Mouse (Mus musculus): ENCODE measurements around the gene Tnfsfm13.

Tnfsfm13 gene

DNA sequence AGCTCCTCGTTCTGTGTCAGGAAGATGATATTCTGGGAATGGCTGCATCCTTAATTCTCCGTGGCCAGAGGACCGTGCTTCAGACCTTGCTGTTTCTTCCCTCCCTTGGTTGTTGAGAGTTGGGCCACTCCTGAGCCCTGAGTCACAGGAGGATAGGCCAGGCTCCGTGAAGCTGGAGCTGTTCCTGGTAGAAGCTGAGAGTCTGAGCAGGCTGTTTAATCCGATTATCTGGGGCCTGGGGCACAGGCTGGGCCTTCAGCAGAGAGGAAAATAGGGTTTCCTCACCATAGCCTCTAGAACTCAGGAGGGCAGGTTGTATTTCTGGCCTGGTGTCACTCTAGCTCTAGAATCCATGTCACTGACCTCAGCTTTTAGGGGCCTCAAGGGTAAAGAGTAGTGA is 42.5 kb downstream of the Tnfsfm13 start:
- no peak for DNase-seq

DNA sequence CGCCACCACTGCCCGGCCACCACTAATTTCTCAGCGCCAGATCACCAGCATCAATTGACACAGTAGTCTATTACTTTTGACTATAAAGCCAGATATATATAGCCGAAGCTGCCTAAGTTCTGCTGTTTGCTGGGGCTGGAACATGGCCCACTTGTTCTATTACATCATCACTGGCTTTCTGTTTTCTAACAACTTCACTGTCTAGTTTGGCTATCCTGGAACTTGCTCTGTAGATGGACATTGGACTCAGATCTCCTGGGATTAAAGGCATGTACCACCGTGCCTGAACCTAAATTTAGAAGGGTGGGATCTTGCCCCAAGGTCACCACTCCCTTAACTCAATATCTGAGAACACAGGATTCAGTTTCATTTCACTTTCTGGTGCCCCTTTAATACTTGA is 50.0 kb downstream of the Tnfsfm13 start:
- no peak for DNase-seq

DNA sequence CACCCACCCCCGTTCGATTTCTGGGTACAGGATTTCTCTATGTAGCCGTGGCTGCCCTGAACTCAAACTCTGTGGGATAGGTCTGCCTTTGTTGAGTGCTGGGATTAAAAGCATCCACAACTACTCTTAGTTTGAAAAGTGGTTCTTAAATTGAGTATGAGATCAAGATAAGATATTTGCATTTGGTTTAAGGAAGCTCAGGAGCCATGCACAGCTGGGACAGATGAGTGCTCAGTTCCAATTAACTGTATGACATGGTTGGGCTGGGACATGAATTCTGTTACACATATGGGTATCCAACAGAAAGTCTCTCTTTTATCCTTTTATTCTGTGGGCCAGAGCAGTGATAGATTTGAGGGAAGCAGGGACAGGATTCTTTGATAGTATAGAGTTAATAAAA is 60.4 kb downstream of the Tnfsfm13 start:
- DNase-seq: no peak

DNA sequence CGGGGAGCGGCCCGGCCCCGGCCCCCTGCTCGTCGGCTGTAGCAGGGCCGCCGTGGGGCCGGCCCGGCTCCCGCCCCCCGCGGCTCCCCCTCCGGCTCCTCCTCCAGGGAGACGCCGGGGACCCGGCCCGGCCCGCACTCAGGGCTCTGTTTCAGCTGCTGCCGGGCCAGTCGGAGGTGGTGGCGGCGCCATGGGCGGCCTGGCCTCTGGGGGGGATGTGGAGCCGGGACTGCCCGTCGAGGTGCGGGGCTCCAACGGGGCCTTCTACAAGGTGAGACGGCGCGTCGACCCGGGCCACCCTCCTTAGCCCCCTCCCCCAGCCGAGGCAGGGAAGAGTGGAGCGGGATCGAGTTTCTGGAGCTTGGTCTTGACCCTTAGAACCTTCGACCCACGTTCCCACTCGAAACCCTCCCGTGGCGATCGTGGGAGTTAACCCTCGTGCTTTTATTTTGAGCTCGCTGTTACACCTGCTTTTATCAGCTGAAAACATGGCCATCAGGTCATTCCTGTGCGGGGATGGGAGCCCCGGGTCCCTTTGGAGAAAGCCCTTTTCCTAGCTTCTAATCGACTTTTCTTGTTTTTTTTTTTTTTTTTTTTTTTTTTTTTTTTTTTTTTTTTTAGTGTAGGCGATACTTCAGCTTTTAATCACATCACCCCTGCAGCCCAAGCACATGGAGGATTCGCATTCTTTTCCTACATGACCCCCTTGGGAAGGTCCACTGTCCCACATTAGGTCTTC is 62.6 kb downstream of the Tnfsfm13 start:
- peak; percentile 65 to 86 for DNase-seq
